ENCODE assay signal across 8 mouse cellular contexts in the genomic region with DNA sequence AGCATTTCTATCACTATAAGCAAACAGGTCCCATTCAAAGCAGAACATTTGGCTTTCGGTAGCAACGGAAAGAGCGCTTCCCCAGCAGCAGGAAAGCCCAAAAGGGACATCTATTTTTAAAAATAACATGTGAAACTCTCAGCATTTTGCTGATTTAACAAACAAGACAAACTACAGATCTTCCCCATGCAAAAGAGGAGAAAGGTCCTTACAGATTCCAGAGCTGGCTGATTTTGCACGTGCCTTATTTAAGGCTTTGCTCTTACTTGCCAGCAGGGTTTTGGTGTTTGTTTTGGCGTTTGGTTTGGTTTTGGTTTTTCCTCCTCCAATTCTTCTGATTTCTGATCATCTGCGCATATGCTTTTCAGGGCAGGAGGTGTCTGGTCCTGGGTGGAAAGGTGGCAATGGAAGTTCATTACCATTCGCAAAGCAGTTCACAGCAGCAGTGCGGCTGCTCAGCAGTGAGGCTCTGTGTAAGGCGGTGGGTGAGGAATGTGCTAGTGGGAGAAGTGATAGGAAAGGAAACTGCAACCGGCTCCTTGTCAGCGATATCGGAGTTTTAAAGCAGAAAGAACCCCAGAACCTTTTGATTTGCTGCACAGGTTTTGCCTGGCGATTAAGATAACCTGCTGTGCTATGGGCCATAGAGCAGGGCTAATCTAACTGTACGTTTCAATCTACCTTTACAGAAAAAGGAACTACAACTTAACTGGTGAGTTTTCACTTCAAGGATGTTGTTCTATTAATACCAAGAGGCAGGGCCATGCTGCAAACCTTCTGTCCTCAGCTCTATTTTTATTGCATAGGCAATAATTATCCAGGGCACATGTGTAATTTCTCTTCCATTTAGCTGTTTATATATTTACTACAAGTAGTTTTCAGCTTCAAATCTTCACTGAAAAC. TPM values are rescaled to one million over a fixed set of nuclear protein-coding genes. Genes with fewer than 3 reads are reported as not detected.
A peak's percentile ranks its signal among the peaks of the same experiment; 100 is the strongest.
DNase-seq lines count a peak whose midpoint lies in the region; ATAC-seq and TF ChIP-seq lines count a peak whose summit lies in the region.

No protein-coding gene starts in this region.

- H3K9me3 ChIP-seq in forebrain, postnatal 0 days (ENCODE audit: low read length): no peaks in the 10 kb centered on the region
- no peaks in the 10 kb centered on the region for H3K9me3 ChIP-seq in forebrain, embryonic 12.5 days
- no peaks in the 10 kb centered on the region for H3K9me3 ChIP-seq in embryonic facial prominence, embryonic 15.5 days (replicated peaks)
- no peaks in the 10 kb centered on the region for H3K9me3 ChIP-seq in liver, embryonic 11.5 days (ENCODE audit: control insufficient read depth, low read length)
- no peaks in the 10 kb centered on the region for H3K9me3 ChIP-seq in stomach, embryonic 14.5 days (ENCODE audit: control insufficient read depth, low read depth, low read length)

- no peak overlapping the region for H3K9ac ChIP-seq in forebrain, postnatal 0 days
- H3K9ac ChIP-seq in forebrain, embryonic 12.5 days: no peak overlapping the region
- no peak overlapping the region for H3K9ac ChIP-seq in embryonic facial prominence, embryonic 15.5 days
- H3K9ac ChIP-seq in liver, embryonic 11.5 days (ENCODE audit: low read depth, low read length): no peak overlapping the region
- no peak overlapping the region; the same call in 1 of the 2 replicates for H3K9ac ChIP-seq in stomach, embryonic 14.5 days (replicated peaks; ENCODE audit: low read depth, low read length)

- no peaks in the 10 kb centered on the region for H3K36me3 ChIP-seq in forebrain, postnatal 0 days (ENCODE audit: insufficient read depth)
- H3K36me3 ChIP-seq in forebrain, embryonic 12.5 days (replicated peaks): no peaks in the 10 kb centered on the region
- no peaks in the 10 kb centered on the region for H3K36me3 ChIP-seq in embryonic facial prominence, embryonic 15.5 days
- H3K36me3 ChIP-seq in liver, embryonic 11.5 days (ENCODE audit: control insufficient read depth, insufficient read depth, low read length): no peaks in the 10 kb centered on the region
- H3K36me3 ChIP-seq in stomach, embryonic 14.5 days (ENCODE audit: control insufficient read depth, insufficient read depth, low read length): no peaks in the 10 kb centered on the region

- no peak overlapping the region for H3K4me3 ChIP-seq in forebrain, postnatal 0 days (ENCODE audit: low read depth, low read length)
- H3K4me3 ChIP-seq in forebrain, embryonic 12.5 days (replicated peaks): no peak overlapping the region
- H3K4me3 ChIP-seq in embryonic facial prominence, embryonic 15.5 days (replicated peaks): peak overlapping the region; percentile 14
- H3K4me3 ChIP-seq in liver, embryonic 11.5 days (ENCODE audit: low read depth, low read length): peak overlapping the region; percentile 24; the same call in 1 of the 2 replicates
- H3K4me3 ChIP-seq in stomach, embryonic 14.5 days (ENCODE audit: low read depth, low read length): peak overlapping the region; percentile 4; the same call in 1 of the 2 replicates

- peak overlapping the region; percentile 34 for H3K4me2 ChIP-seq in forebrain, postnatal 0 days (ENCODE audit: low read depth)
- H3K4me2 ChIP-seq in forebrain, embryonic 12.5 days: no peak overlapping the region
- H3K4me2 ChIP-seq in embryonic facial prominence, embryonic 15.5 days (replicated peaks): peak overlapping the region; percentile 27; the same call in 1 of the 2 replicates
- peak overlapping the region; percentile 50 for H3K4me2 ChIP-seq in liver, embryonic 11.5 days
- peak overlapping the region; percentile 30 for H3K4me2 ChIP-seq in stomach, embryonic 14.5 days (replicated peaks; ENCODE audit: low read depth, low read length)

- TF ChIP-seq CTCF in forebrain, postnatal 0 days (IDR thresholded peaks at IDR 0.05; ENCODE audit: low read depth): no peak; the same call in 1 of the 2 replicates

- DNase-seq in forebrain, postnatal 0 days: peak; percentile 13
- peak; percentile 81 for DNase-seq in A20 (ENCODE audit: low read depth, low spot score)
- peak; percentile 42 for DNase-seq in liver, embryonic 11.5 days (ENCODE audit: low spot score)
- no peak for DNase-seq in urinary bladder, postnatal 10 days (ENCODE audit: low spot score)

- no peaks in the 10 kb centered on the region for H3K27me3 ChIP-seq in forebrain, postnatal 0 days (ENCODE audit: insufficient read depth, low read length)
- H3K27me3 ChIP-seq in forebrain, embryonic 12.5 days: no peaks in the 10 kb centered on the region
- H3K27me3 ChIP-seq in embryonic facial prominence, embryonic 15.5 days: no peaks in the 10 kb centered on the region
- no peaks in the 10 kb centered on the region for H3K27me3 ChIP-seq in liver, embryonic 11.5 days (replicated peaks; ENCODE audit: control insufficient read depth, insufficient read depth, low read length)
- H3K27me3 ChIP-seq in stomach, embryonic 14.5 days (ENCODE audit: control insufficient read depth, insufficient read depth, low read length): no peaks in the 10 kb centered on the region

- H3K4me1 ChIP-seq in forebrain, postnatal 0 days (ENCODE audit: insufficient read depth): no peaks in the 10 kb centered on the region
- no peaks in the 10 kb centered on the region for H3K4me1 ChIP-seq in forebrain, embryonic 12.5 days
- no peaks in the 10 kb centered on the region for H3K4me1 ChIP-seq in embryonic facial prominence, embryonic 15.5 days
- no peaks in the 10 kb centered on the region for H3K4me1 ChIP-seq in liver, embryonic 11.5 days (replicated peaks; ENCODE audit: control insufficient read depth, insufficient read depth, low read length)
- no peaks in the 10 kb centered on the region for H3K4me1 ChIP-seq in stomach, embryonic 14.5 days (ENCODE audit: control insufficient read depth, insufficient read depth, low read length)

- WGBS in forebrain, postnatal 0 days: 34% methylated on average over 14 of the region's 14 CpGs
- WGBS in forebrain, embryonic 12.5 days: 42% methylated on average over 14 of the region's 14 CpGs
- WGBS in embryonic facial prominence, embryonic 15.5 days: 29% methylated on average over 14 of the region's 14 CpGs
- WGBS in liver, embryonic 11.5 days: 14% methylated on average over 14 of the region's 14 CpGs
- WGBS in stomach, embryonic 14.5 days: 18% methylated on average over 14 of the region's 14 CpGs

- no peak overlapping the region for H3K27ac ChIP-seq in forebrain, postnatal 0 days (ENCODE audit: low read depth, low read length)
- no peak overlapping the region for H3K27ac ChIP-seq in forebrain, embryonic 12.5 days
- no peak overlapping the region for H3K27ac ChIP-seq in embryonic facial prominence, embryonic 15.5 days (replicated peaks)
- H3K27ac ChIP-seq in liver, embryonic 11.5 days (ENCODE audit: low read depth, low read length): no peak overlapping the region
- H3K27ac ChIP-seq in stomach, embryonic 14.5 days (ENCODE audit: low read length): no peak overlapping the region

- ATAC-seq in forebrain, postnatal 0 days: peak; percentile 40; the same call in 1 of the 2 replicates
- ATAC-seq in forebrain, embryonic 12.5 days (ENCODE audit: low FRiP score): no peak
- ATAC-seq in embryonic facial prominence, embryonic 15.5 days (ENCODE audit: insufficient number of reproducible peaks, low FRiP score, low TSS enrichment, low read depth): no peak
- ATAC-seq in inflammation-experienced regulatory T-cells, adult 6 months: peak; percentile 39
- ATAC-seq in liver, embryonic 11.5 days (replicated peaks; ENCODE audit: low FRiP score): 0 out of 2 replicates have a peak, but pooled peaks have one; percentile 36
- no peak for ATAC-seq in stomach, embryonic 14.5 days (ENCODE audit: insufficient number of reproducible peaks, insufficient read depth, low FRiP score, low read depth)

RNA-seq across cellular contexts. Expression of gene Snx13, which starts 8.1 kb away (rescaled TPM):
- total RNA-seq in forebrain, postnatal 0 days (2014; rRNA removed): 29.1 and 30.4 TPM in 2 replicates
- 15.9 and 25.4 TPM in 2 replicates for polyA plus RNA-seq in forebrain, postnatal 0 days (2015; fragmentation: Nextera tagmentation; extraction: Ambion mirVana)
- 22.5 and 24.4 TPM in 2 replicates for polyA plus RNA-seq in forebrain, embryonic 12.5 days (2016; fragmentation: Nextera tagmentation; extraction: Ambion mirVana)
- polyA plus RNA-seq in embryonic facial prominence, embryonic 15.5 days (2015; fragmentation: Nextera tagmentation; extraction: Ambion mirVana): 23.0 and 23.2 TPM in 2 replicates
- 10 to 100 TPM; 16.6 to 23.3 (median 18.9) TPM for polyA plus RNA-seq in inflammation-experienced regulatory T-cells, adult 6 months (2017; shearing (Covaris generic))
- polyA plus RNA-seq in liver, embryonic 11.5 days (2014; fragmentation: Nextera tagmentation; extraction: Ambion mirVana): 13.9 and 16.6 TPM in 2 replicates
- polyA plus RNA-seq in stomach, embryonic 14.5 days (2014; fragmentation: Nextera tagmentation; extraction: Ambion mirVana): 24.8 and 30.2 TPM in 2 replicates

RNA-seq across cellular contexts. Expression of gene Prps1l1, which starts 54.4 kb away (rescaled TPM):
- not detected in 2 replicates for total RNA-seq in forebrain, postnatal 0 days (2014; rRNA removed)
- polyA plus RNA-seq in forebrain, postnatal 0 days (2015; fragmentation: Nextera tagmentation; extraction: Ambion mirVana): not detected in 2 replicates
- not detected in 2 replicates for polyA plus RNA-seq in forebrain, embryonic 12.5 days (2016; fragmentation: Nextera tagmentation; extraction: Ambion mirVana)
- not detected in 2 replicates for polyA plus RNA-seq in embryonic facial prominence, embryonic 15.5 days (2015; fragmentation: Nextera tagmentation; extraction: Ambion mirVana)
- polyA plus RNA-seq in inflammation-experienced regulatory T-cells, adult 6 months (2017; shearing (Covaris generic)): 1 to 10 TPM in 1 of 3 experiments, under 1 TPM in 2; 0.70 to 5.8 (median 0.79) TPM
- polyA plus RNA-seq in liver, embryonic 11.5 days (2014; fragmentation: Nextera tagmentation; extraction: Ambion mirVana): not detected in 2 replicates
- not detected in 2 replicates for polyA plus RNA-seq in stomach, embryonic 14.5 days (2014; fragmentation: Nextera tagmentation; extraction: Ambion mirVana)

Comparison
In these comparisons a context has a peak if more than half of its experiments do, and no peak if none do; other contexts are left out.
1. ATAC-seq: peak in forebrain, postnatal 0 days (single experiment), inflammation-experienced regulatory T-cells, adult 6 months (single experiment) and liver, embryonic 11.5 days (single experiment); none in forebrain, embryonic 12.5 days (single experiment), embryonic facial prominence, embryonic 15.5 days (single experiment) and stomach, embryonic 14.5 days (single experiment).
2. H3K4me3 ChIP-seq: peak in embryonic facial prominence, embryonic 15.5 days (single experiment), liver, embryonic 11.5 days (single experiment) and stomach, embryonic 14.5 days (single experiment); none in forebrain, postnatal 0 days (single experiment) and forebrain, embryonic 12.5 days (single experiment).